Mouse (Mus musculus): ENCODE data around the gene Snx18. TPM values are rescaled to one million over a fixed set of nuclear protein-coding genes. Genes with fewer than 3 reads are reported as not detected.

The Snx18 gene
- polyA plus RNA-seq, 1 experiment from 2014 or later: 22.4 TPM

- WGBS: 84% methylated on average over 5 of the region's 5 CpGs
- DNase-seq (ENCODE audit: low spot score): no peak
- no peak overlapping the region for H3K4me3 ChIP-seq
- no peaks in the 10 kb centered on the region for H3K36me3 ChIP-seq
- H3K27ac ChIP-seq: no peak overlapping the region
- H3K9me3 ChIP-seq: 0 out of 2 replicates have a peak, but pooled peaks cover 4% of the 10 kb centered on the region
- no peaks in the 10 kb centered on the region for H3K4me1 ChIP-seq
- no peaks in the 10 kb centered on the region for H3K27me3 ChIP-seq (ENCODE audit: insufficient read depth, poor library complexity, severe bottlenecking)
Observed at GRCm38 (mm10) chr13:113566951-113567350, 51.4 kb downstream of the Snx18 start.

DNA sequence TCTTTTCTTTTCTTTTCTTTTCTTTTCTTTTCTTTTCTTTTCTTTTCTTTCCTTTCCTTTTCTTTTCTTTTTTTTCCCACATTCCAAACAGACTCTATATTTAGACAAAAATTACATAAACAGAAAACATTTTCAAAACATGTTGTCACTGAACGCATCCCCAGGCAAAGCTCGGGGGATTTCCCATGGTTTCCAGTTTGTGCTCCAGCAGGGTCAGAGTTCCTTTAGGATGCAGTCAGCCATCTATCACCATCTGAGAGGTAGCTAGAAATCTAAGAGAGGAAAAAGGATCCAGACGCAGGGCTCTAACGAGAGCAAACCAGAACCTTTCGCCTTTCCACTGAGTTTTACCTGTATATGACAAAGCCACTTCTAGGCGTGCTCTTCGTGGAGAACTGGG is 52.0 kb downstream of the Snx18 start:
- Histone ChIP-seq H3K4me3 (no peak overlapping the region), H3K27ac (no peak overlapping the region), H3K9me3 (0 out of 2 replicates have a peak, but pooled peaks cover 4% of the 10 kb centered on the region), H3K27me3 (ENCODE audit: insufficient read depth, poor library complexity, severe bottlenecking) (no peaks in the 10 kb centered on the region), H3K36me3 (no peaks in the 10 kb centered on the region), H3K4me1 (no peaks in the 10 kb centered on the region)
- no peak for DNase-seq (ENCODE audit: low spot score)
- 87% methylated on average over 7 of the region's 7 CpGs for WGBS

GRCm38 (mm10) chr13:113559646-113560045 is 58.7 kb downstream of the Snx18 start:
- 84% methylated on average over 9 of the region's 9 CpGs for WGBS
- Histone ChIP-seq H3K4me3 (no peak overlapping the region), H3K9me3 (no peaks in the 10 kb centered on the region), H3K36me3 (no peaks in the 10 kb centered on the region), H3K4me1 (no peaks in the 10 kb centered on the region), H3K27ac (no peak overlapping the region), H3K27me3 (ENCODE audit: insufficient read depth, poor library complexity, severe bottlenecking) (no peaks in the 10 kb centered on the region)
- no peak for DNase-seq (ENCODE audit: low spot score)

DNA sequence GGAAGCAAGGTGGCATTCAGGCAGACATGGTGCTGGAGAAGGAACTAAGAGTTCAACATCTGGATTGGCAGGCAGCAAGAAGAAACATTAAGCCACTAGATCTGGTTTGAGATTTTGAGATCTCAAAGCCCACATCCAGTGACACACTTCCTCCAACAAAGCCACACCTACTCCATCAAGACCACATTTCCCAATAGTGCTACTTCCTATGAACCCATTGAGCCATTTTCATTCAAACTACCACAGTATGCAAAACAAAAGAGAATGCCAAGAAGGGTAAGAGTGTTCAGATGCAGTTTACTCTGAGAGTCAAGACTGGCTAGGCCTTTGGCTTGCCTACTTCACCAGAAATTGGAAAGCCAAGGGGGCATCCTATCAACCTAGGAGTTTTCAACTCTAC is 61.8 kb downstream of the Snx18 start:
- H3K4me1 ChIP-seq: no peaks in the 10 kb centered on the region
- H3K27me3 ChIP-seq (ENCODE audit: insufficient read depth, poor library complexity, severe bottlenecking): no peaks in the 10 kb centered on the region
- DNase-seq (ENCODE audit: low spot score): no peak
- 0 out of 2 replicates have a peak, but pooled peaks cover 2% of the 10 kb centered on the region for H3K9me3 ChIP-seq
- H3K27ac ChIP-seq: no peak overlapping the region
- no peak overlapping the region for H3K4me3 ChIP-seq
- no peaks in the 10 kb centered on the region for H3K36me3 ChIP-seq

DNA sequence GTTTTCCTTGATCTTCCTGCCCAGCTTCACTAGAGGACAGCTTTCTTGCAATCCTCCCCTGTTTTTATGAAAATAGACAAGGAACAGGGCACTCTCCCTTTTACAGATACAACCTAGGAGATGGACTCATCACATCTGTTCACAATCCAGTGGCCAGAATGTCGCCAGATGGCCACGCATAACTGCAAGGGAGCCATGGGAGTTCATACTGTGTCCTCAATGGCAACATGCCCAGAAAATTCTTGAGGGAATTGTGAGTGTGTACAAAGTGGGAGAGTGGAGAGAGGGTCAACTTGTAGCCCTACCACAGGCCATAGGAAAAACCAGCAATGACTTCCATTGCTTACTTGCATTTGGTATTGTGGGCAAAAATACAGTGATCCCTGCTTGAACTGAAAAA is 63.1 kb downstream of the Snx18 start:
- 0 out of 2 replicates have a peak, but pooled peaks cover 8% of the 10 kb centered on the region for H3K4me1 ChIP-seq
- DNase-seq (ENCODE audit: low spot score): no peak
- no peak overlapping the region for H3K27ac ChIP-seq
- no peaks in the 10 kb centered on the region for H3K27me3 ChIP-seq (ENCODE audit: insufficient read depth, poor library complexity, severe bottlenecking)
- WGBS: 85% methylated on average over 2 of the region's 2 CpGs
- no peaks in the 10 kb centered on the region for H3K36me3 ChIP-seq
- H3K4me3 ChIP-seq: no peak overlapping the region
- 0 out of 2 replicates have a peak, but pooled peaks cover 2% of the 10 kb centered on the region for H3K9me3 ChIP-seq

GRCm38 (mm10) chr13:113553603-113554230 is 64.6 kb downstream of the Snx18 start:
- no peak for DNase-seq (ENCODE audit: low spot score)
- H3K36me3 ChIP-seq: no peaks in the 10 kb centered on the region
- no peak overlapping the region; the same call in 1 of the 2 replicates for H3K27ac ChIP-seq
- H3K9me3 ChIP-seq: 0 out of 2 replicates have a peak, but pooled peaks cover 2% of the 10 kb centered on the region
- no peak overlapping the region for H3K4me3 ChIP-seq
- 0 out of 2 replicates have a peak, but pooled peaks cover 8% of the 10 kb centered on the region for H3K4me1 ChIP-seq
- WGBS: 75% methylated on average over 5 of the region's 5 CpGs
- H3K27me3 ChIP-seq (ENCODE audit: insufficient read depth, poor library complexity, severe bottlenecking): no peaks in the 10 kb centered on the region

- Histone ChIP-seq H3K36me3 (no peaks in the 10 kb centered on the region), H3K27me3 (ENCODE audit: insufficient read depth, poor library complexity, severe bottlenecking) (no peaks in the 10 kb centered on the region), H3K4me1 (0 out of 2 replicates have a peak, but pooled peaks cover 8% of the 10 kb centered on the region), H3K4me3 (no peak overlapping the region), H3K9me3 (0 out of 2 replicates have a peak, but pooled peaks cover 2% of the 10 kb centered on the region), H3K27ac (no peak overlapping the region)
- no peak for DNase-seq (ENCODE audit: low spot score)
- WGBS: 77% methylated on average over 1 of the region's 1 CpGs
Observed at GRCm38 (mm10) chr13:113552341-113552740, 66.0 kb downstream of the Snx18 start.

DNA sequence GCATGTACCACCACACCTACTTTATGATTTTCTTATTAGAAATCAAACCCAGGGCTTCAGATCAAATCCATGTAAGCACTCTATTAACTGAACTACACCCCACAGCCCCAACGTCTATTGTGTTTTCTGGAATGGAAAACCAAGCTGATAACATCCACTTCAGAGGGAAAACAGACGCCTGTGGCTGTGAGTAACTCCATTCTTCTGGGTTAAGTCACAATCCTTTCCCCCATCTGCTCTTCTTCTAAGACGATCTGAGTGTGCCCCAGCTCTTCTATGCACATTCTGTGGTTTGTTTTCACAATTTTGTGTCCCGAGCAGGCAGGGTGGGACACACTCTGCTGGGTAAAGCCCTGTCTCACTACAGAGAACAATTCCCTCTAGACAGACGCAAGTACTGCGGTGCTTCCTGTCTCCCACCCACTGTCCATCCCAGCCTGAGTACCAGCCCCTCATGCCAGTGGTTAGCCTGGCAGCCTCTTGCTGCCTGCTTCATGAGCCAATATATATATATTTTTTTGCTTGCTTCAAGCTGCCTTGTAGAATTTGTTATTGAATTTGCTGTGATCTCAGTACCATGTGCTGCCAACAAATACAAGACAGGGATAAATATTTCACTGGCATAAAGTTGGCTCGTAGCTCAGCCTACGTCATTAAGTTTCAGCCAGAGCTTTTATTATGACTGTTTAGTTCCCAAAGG is 67.3 kb downstream of the Snx18 start:
- no peak for DNase-seq (ENCODE audit: low spot score)
- Histone ChIP-seq H3K27ac (no peak overlapping the region), H3K9me3 (0 out of 2 replicates have a peak, but pooled peaks cover 2% of the 10 kb centered on the region), H3K27me3 (ENCODE audit: insufficient read depth, poor library complexity, severe bottlenecking) (no peaks in the 10 kb centered on the region), H3K4me1 (0 out of 2 replicates have a peak, but pooled peaks cover 8% of the 10 kb centered on the region), H3K4me3 (no peak overlapping the region), H3K36me3 (no peaks in the 10 kb centered on the region)
- WGBS: 40% methylated on average over 8 of the region's 8 CpGs

GRCm38 (mm10) chr13:113549021-113549420 is 69.3 kb downstream of the Snx18 start:
- Histone ChIP-seq H3K27ac (no peak overlapping the region), H3K36me3 (no peaks in the 10 kb centered on the region), H3K9me3 (no peaks in the 10 kb centered on the region), H3K27me3 (ENCODE audit: insufficient read depth, poor library complexity, severe bottlenecking) (no peaks in the 10 kb centered on the region), H3K4me1 (0 out of 2 replicates have a peak, but pooled peaks cover 11% of the 10 kb centered on the region), H3K4me3 (no peak overlapping the region)
- 92% methylated on average over 3 of the region's 3 CpGs for WGBS
- no peak for DNase-seq (ENCODE audit: low spot score)

- H3K9me3 ChIP-seq: no peaks in the 10 kb centered on the region
- H3K4me1 ChIP-seq: 0 out of 2 replicates have a peak, but pooled peaks cover 11% of the 10 kb centered on the region
- no peak for DNase-seq (ENCODE audit: low spot score)
- WGBS: 82% methylated on average over 8 of the region's 8 CpGs
- H3K27ac ChIP-seq: no peak overlapping the region
- no peak overlapping the region for H3K4me3 ChIP-seq
- H3K27me3 ChIP-seq (ENCODE audit: insufficient read depth, poor library complexity, severe bottlenecking): no peaks in the 10 kb centered on the region
- H3K36me3 ChIP-seq: no peaks in the 10 kb centered on the region
Observed at GRCm38 (mm10) chr13:113547807-113548426, 70.4 kb downstream of the Snx18 start.

- Histone ChIP-seq H3K4me1 (0 out of 2 replicates have a peak, but pooled peaks cover 3% of the 10 kb centered on the region), H3K27ac (no peak overlapping the region), H3K9me3 (no peaks in the 10 kb centered on the region), H3K27me3 (ENCODE audit: insufficient read depth, poor library complexity, severe bottlenecking) (no peaks in the 10 kb centered on the region), H3K36me3 (no peaks in the 10 kb centered on the region), H3K4me3 (no peak overlapping the region)
- 89% methylated on average over 6 of the region's 6 CpGs for WGBS
- no peak for DNase-seq (ENCODE audit: low spot score)
Observed at GRCm38 (mm10) chr13:113542374-113542773, 76.0 kb downstream of the Snx18 start.

Data from heart, embryonic 10.5 days (tissue).